Mouse (Mus musculus) liver, adult 2 months (tissue): ENCODE results near the gene Cand2.

ENCODE experiments used
- CTCF ChIP-seq: fragments of 200-500 bp; IDR thresholded peaks from 2 replicates; pipeline ENCODE4 v1.5.1; 2011; ENCODE audit warnings: low read depth, low read length, control low read depth
- POLR2A ChIP-seq: fragments of 200-500 bp; IDR thresholded peaks from 2 replicates; pipeline ENCODE4 v1.6.1; 2011; ENCODE audit warnings: low read length, control low read depth; ENCODE audit not compliant: insufficient read depth; ENCODE audit errors: extremely low read depth

- TF ChIP-seq POLR2A (no peak), CTCF (no peak)
These were observed 2.0 kb downstream of the Cand2 start for GRCm38 (mm10) chr6:115776363-115776762.
